Mouse (Mus musculus) naive thymus-derived CD4-positive, alpha-beta T cell, adult 2 months (primary cell): ENCODE data around the gene Cltb.
A peak's percentile ranks its signal among the peaks of the same experiment; 100 is the strongest.

ENCODE experiments used
- DNase-seq: peaks from one replicate; pipeline ENCODE4 v3.0.0-alpha.2; 2011; ENCODE audit warnings: low read depth

The Cltb gene

DNA sequence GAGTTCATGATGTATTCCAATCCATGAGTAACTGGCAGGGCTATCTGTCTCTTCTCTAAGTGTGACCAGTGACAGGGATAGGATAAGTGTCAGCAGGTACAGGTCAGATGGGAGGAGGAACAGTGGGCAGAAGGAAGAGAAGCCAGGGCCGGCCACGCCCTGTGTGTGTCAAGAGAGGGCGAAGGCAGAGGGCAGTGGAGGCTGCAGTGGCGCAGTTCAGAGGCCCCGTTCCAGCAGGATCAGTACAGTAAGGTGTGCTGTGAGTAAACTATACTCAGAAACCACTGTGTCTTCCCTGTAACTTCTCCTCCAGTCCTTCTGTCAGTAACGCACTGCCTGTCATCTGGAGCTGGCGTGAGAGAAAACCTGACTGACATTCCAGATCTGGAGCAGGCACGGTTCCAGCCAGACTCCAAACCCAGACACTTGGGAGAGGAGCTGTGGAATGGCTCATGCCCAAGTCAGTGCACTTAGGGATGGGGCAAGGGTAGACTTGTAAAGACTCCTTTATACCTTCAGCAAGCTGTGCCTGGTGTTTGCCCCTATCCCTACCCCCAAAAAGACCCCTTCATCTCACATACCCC is 14.9 kb downstream of the Cltb start:
- DNase-seq, result no peak

DNA sequence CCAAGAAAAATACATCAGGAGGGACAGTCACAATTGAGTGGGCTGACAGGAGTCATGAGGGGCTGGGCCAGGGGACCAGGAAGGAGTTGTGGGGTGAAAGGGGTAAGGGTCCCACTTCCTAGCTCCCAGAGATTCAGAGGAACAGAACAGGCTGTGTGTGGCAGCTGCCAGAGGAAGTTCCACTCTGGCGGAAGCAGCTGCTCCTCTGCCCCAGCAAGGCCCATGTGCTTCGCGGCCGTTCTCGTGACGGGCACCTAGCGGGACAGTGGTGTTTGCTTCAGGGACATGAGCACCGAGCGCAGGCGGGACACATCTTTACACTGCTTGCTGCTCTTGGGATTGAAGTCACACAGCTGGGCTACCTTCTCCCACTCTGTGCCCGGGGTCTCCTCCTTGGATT is 17.5 kb downstream of the Cltb start:
- DNase-seq, result no peak

DNA sequence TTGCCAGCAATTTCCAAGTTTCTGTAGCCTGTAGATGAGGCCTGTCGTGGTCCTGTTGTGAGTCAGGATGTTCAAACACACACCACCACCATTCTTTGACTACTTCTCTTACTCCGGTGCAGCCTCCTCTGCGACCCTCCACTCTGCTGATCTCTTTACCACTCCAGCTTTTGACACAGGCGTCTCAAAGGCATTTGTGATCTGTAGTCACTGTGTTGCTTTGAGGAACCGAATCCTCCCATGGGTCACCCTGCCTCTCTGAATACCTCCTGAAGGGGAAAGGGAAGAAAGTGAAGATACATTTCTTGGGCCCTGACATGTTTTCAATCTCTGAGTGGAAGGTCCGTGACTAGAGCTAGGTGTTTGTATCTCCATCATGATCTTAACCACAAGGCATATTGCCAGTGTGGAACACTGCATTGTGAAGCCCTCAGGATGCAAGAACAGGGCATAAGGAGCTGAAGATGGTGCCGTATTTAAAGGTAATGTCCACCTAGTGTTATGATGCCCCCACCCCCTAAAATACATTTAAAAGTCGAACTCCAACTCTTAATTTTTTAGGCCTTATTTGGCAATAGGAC is 19.3 kb downstream of the Cltb start:
- DNase-seq, result no peak

DNA sequence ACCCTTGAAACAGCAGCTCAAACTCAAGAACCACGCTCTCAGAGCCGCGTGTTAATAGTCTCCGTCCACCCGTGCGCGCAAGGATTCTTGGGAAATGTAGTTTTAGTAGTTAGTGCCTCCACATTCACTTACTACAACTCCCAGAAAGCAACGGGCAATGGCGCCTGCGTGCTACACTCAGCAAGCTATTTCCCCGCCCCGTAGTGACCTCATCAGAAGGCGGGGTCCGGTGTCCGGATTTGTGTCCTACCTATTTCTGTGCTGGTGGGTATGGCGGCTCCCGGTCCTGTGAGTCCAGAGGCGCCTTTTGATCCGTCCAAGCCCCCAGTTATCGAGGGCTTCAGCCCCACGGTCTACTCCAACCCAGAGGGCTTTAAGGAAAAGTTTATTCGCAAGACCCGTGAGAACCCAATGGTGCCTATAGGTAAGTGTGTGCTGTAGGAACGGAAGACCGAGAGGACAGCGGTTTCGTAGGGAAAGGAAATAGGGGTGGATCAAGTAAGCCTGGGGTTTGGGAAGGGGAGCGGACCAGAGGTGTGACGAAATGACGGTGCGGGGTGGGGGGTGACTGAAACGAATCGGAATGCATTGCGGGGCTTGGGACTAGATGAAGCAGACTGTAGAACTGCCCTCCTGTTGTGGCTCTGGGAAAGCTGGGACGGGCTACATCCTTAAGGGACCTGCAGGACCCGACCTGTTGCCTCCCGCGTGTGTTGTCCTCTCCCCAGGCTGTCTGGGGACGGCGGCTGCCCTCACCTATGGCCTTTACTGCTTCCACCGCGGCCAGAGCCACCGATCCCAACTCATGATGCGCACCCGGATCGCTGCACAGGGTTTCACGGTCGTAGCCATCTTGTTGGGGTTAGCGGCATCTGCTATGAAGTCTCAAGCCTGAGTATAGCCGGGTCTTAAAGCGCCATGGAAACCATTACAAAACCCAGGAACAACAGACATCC is 20.9 kb downstream of the Cltb start, which contains the start of the genes Nop16 and Higd2a:
Gene Nop16, minus strand, starts transcription at position 95 of the 956 bp plus-strand sequence.
Gene Higd2a, plus strand, starts transcription at position 212 of the 956 bp plus-strand sequence.
- DNase-seq, result peak; percentile 98

DNA sequence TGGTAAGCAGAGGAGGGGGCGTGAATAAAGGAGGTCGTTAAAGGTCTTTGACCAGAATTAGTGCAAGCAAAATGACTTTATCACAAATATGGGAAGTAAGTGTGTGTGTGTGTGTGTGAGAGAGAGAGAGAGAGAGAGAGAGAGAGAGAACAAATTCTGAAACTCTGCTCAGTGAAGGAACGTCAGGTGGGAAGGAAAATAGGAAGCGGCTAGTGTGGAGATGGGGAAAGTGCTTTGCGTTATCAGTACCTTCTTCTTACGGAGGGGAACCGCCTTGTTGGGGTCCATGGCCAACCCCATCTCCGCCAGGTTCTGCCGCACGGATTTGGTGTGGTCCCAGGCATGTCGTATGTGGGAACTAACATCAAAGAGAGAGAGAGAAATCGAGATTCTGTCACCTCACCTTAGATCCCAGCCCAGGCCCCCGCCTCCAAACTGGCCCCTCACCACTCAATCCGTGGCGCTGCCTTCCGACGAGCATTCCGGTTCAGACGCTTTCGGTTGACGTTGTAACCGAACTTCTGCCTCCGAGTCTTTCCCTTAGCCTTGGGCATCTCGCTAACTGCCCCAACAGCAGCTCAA is 21.6 kb downstream of the Cltb start:
- DNase-seq, result no peak

DNA sequence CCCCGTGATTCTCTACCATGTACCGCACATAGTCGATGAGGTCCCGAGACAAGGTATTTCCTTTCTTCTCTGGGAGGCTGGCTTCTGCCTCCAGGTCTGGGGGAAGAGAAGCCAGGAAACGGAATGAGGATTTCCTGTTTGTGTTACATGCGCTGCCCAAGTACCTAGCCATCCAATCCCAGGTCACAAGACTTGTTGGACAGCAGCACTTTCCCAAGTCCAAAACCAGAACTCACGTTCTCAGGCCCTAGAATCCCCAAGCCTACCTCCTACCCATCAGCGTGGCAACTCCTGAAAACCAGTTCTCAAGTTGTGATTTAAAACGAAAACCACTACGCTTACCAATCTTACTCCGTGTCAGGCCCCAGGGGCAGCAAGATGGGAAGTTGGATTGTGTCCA is 25.3 kb downstream of the Cltb start:
- no peak for DNase-seq

DNA sequence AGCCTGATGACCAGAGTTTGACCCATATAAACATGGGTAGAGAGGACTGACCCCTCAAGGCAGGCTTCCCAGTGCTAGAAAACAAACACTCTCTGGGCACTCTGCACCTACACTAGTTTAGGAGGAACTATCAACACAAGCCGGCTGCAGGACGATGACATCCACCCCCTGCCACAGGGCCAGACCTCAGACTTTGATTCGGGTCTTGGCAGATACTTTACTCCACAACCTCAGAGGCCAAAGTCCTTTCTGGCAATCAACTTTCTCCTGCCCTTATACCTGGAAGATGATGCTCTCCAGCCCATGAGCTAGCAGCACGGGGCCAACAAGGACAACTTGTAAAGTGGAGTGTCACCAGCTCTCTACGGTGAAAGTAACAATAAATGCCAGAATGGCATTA is 28.3 kb downstream of the Cltb start:
- no peak for DNase-seq

DNA sequence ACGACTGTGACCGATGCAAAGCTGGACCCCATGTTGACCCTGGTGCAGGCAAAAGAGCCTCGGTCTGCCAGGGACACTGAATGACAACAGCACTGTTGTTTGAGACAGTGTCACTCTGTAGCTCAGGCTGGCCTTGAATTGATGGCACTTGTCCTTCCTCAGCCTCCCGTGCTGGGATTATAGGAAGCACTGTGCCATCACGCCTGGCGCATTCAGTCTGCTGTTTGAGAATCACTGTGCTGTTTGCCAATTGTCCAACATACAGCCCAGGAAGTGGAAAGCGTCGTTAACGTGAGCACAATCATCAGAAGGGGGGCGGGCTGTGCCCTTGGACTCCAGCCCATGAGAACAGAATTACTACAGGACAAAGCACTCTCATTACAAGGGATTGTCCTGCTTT is 29.0 kb downstream of the Cltb start:
- DNase-seq, result no peak

DNA sequence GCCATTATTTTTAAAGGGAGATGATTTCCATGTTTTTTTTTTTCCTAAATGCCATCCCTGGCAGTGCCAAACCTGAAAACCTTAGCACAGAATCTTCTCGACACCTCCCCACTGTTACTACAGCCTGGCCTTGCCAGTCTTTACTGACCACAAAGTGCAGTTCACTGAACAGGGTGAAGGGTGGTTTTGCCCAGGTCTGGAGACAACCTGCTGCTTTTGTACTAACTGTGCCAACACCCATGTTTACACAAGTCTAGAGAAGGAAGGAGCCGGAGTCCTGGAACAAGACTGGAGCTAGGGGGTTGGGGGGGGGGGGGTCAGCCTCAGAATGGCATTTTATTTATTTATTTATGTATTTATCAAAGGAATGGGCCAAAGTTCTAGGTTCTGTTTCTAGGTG is 29.8 kb downstream of the Cltb start:
- DNase-seq, result no peak

DNA sequence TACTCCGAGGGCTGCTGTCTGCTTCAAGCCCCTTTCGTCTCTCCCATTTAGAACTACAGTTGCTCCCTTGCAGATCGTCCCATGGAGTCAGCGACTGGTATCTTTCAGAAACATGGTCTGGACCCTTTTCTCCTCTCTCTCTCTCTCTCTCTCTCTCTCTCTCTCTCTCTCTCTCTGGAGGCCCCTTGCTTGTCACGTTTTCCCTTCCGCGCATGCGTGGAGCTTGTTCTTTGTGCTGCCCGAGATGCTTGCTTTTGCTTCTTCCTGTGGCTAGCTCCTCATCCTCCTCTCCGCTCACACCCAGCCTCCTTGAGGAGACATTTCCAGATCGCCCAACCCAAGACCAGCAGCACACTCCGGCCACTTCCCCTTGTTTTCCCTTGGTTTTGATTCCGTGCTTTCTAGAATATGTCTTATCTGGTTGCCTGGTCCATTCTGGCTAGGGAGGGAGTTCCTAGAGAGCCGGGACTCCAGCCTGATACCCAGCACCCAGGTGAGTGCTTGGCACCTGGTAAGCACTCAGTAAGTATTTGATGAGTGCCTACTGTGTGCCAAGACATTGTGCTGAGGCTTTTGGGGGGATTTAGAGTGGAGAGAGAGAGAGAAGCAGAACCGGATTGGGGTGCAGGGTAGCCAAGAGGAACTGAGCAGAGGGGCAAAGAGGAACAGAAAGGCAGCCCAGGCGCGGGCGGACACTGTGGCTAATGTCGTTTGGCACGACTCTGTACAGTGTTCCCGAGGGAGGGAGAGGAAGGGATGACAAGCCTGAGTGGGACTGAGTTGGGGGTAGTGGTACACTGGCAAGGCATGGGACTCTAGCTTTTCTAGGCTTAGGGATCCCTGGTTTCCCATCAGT is 33.3 kb downstream of the Cltb start:
- no peak for DNase-seq

DNA sequence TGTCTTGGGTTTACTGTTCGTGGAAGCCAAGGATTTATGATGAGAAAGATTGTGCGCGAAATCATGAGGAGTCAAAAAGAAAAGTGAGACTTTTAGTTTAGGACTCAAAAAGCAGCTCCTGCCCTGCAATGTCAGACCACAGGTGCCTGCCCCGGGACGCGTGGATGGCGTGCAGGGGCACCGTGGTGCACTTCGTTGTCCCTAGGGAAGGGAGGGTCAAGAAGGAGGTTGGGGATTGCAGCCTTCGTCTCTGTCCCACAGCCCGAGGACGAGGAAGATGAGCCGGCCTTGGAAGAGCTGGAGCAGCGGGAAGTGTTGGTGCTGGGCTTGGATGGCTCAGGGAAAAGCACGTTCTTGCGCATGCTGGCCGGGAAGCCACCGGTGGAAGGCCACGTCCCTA is 35.7 kb downstream of the Cltb start:
- DNase-seq, result no peak

DNA sequence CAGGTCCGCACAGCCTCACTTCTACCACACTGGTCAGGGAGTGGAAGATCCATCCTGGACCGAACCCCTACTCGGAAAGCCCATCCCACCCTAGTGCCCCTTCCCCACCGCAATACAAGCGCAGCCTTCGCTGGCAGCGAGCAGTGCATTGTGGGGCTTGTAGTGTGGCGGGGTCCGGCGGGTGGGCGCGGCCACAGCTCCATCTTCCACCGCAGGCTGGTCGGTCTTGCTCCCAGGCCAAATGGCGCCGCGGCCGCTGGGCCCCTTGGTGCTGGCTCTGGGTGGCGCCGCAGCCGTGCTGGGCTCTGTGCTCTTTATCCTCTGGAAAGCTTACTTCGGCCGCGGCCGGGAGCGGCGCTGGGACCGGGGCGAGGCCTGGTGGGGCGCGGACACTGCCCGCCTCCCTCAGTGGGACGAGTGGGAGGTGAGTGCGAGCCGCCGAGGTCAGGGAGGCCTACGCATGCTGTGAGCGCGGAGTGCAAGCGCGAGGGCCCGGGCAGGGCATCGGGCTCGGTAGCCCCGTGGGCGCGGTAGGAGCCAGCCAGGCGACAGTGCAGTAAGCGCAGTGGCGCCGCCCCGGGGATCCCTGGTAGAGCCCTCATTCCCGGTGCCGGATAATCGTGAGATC is 36.2 kb downstream of the Cltb start, which contains the start of gene Arl10:
Gene Arl10, plus strand, starts transcription at position 162 of the 628 bp plus-strand sequence.
- DNase-seq, result peak; percentile 47

DNA sequence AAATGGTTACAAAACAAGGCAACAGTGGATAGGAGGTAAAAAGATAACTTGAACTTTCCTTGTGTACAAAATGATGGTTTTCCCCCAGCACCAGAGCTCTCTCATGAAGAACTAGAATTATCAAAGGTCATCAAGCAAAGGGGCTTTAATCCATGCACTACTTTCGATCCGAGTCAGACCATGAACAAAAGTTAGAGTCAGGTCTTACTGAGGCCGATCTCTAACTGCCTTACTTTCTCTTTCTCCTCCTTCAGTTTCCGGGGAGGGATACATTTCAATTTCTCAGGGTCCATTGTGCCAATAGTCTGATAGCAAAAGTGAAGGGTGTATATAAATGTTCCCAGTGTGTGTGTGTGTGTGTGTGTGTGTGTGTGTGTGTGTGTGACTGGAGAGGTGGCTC is 38.5 kb downstream of the Cltb start:
- no peak for DNase-seq

DNA sequence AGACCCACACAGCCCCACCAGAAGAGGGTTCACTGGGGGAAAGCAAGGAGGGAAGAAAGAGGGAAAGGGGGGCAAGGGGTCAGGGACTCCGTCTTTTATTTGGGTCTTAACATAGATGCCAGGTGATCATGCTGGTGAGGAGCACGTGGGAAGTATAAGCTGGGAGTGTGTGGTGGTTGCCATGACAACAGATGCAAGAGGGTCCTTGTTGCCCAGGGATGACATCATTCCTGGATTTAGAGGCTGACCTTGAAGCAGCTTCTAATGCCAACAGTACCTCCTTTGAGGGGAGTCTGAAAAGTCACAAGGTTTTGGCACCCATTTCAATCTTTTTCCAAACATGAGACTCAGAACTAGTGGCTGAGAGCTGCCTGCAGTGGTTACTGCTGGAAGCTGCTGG is 39.5 kb downstream of the Cltb start:
- DNase-seq, result no peak

DNA sequence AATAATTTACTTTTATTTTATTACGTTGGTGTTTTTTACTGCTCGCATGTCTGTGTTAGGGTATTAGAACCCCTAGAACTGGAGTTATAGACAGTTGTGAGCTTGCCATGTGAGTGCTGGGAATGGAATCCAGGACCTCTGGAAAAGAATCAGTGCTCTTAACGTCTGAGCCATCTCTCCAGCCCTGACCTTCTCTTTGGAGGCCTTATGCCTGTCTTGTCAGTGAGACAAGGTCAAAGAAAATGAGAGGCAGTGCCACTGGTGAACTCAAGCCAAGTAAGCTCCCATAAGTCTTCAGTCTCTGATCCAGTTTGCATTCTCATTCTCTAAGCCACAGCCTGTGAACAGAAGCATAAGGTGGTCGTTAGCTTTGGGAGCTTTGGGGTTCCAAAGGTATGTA is 40.4 kb downstream of the Cltb start:
- no peak for DNase-seq

DNA sequence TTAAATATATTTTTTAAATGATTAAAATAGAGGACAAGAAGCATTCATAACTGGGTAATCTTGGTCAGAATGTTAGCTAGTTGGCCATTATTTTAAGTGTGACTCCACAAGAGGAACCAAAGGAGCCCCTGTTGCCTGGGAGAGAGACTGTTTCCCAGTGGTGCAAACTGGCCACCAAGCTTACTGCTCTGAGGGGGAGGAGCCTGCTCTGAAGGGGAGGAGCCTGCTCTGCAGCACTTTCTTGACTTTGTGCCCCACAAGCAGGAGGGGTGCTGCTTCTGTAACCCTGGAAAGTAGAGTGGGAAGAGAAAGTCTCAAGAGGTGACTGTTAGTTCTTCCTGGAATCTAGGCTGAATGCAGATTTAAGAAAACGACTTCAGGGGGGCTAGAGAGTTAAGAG is 41.9 kb downstream of the Cltb start:
- no peak for DNase-seq

DNA sequence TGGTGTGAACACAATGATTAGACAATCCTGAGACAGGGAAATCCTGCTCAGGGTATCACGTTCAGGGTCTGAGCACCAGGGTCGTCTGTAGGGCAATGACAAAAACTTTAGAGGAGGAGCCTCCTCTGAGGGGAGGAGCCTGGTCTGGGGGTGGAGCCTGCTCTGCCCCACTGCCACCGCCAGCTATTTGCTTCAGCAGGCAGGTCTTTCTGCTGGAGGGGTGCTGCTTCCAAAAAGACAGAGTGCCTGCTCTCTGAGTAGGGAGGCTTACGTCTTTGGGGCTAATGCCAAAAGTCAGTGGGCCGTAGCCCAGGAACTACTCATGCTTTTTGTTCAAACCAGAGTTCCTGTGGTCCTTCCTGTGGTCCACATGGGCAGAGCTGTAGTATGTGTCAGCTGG is 42.8 kb downstream of the Cltb start:
- DNase-seq, result no peak

DNA sequence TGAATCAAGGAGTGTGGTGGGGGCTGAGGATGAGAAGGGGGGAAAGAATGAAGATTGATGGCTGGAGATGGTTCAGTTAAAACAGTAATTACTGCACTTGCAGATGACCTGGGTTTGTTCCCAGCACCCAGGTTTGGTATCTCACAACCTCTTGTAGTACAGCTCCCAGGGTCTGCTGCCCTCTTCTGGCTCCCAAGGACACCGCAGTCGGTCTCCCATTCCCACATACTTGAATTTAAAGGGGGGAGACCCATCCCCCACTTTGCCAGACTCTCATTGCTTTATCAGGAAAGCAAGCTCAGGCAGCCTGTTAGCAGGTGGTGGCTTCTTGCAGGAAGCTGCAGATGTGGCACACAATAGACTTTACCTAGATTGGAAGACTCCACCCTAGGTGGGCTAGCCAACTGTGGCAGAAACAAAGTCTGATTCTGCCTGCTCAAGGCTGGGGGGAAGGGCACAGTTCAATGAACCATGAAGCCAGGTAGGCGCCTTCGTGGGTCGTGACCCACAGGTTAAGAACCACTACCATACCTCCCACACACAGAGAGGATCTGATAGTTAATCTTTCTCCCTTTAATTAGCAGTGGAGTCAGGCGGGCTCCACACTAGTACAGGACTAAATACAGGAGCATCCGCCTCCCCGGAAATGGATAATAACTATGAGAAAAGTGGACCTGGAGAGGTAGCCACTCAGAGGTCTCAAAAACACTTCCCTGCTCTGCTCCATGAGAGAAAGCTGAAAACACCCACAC is 45.4 kb downstream of the Cltb start:
- no peak for DNase-seq

DNA sequence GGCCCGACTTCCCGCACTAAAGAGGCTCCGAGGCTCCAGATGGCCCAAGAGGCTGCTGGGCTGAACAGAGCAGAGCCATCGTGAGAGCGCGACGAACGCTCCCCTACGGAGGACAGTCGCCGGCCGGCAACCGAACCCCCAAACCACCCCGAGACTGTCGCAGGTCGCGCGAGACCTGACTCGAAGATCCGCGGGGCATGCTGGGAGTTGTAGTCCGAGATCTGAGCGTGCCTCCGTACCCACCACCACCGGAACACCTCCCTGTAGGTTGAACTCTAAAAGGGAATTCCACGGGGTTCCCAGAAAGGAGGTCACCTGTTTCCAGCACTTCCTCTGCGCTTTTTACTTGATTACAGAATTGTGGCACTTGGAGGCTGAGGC is 46.0 kb downstream of the Cltb start, which contains the start of gene 4833439L19Rik:
Gene 4833439L19Rik, minus strand, starts transcription at position 235 of the 381 bp plus-strand sequence.
- DNase-seq, result peak; percentile 94
